Mouse (Mus musculus): ENCODE measurements around the gene Dennd5b. TPM values are rescaled to one million over a fixed set of nuclear protein-coding genes. Genes with fewer than 3 reads are reported as not detected.

Dennd5b gene
- polyA plus RNA-seq, 1 experiment from 2014 or later, result 7.4 TPM

- Histone ChIP-seq H3K9me3 (no peaks in the 10 kb centered on the region), H3K36me3 (no peaks in the 10 kb centered on the region), H3K4me3 (no peak overlapping the region), H3K4me1 (0 out of 2 replicates have a peak, but pooled peaks cover 4% of the 10 kb centered on the region), H3K27ac (no peak overlapping the region), H3K27me3 (no peaks in the 10 kb centered on the region), H3K9ac (no peak overlapping the region), H3K4me2 (no peak overlapping the region)
- ATAC-seq (ENCODE audit: insufficient number of reproducible peaks, insufficient read depth, low FRiP score, low TSS enrichment, low read depth), result no peak
Observed at GRCm38 (mm10) chr6:149098993-149099392, 2.5 kb downstream of the Dennd5b start.

DNA sequence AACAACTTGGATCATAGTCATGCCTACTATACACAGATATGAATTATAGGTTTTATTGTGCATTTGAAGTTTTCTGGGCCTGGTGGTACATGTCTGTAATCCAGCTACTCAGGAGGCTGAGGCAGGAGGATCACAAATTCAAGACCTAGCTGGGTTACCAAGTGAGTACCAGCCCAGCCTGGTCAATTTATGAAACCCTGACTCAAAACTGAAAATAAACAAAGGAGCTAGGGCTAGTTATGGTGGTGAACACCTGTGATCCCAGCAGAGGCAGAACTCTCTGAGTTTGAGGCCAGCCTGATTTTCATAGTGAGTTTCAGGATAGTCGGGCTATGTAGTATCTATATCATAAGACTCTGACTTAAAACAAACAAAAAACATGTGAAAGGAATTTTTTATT, 4.2 kb downstream of the Dennd5b start:
- Histone ChIP-seq H3K36me3 (no peaks in the 10 kb centered on the region), H3K9ac (no peak overlapping the region), H3K4me2 (no peak overlapping the region), H3K27ac (no peak overlapping the region), H3K27me3 (no peaks in the 10 kb centered on the region), H3K9me3 (no peaks in the 10 kb centered on the region), H3K4me1 (0 out of 2 replicates have a peak, but pooled peaks cover 4% of the 10 kb centered on the region), H3K4me3 (no peak overlapping the region)
- WGBS, result 83% methylated on average over 1 of the region's 1 CpGs
- no peak for ATAC-seq (ENCODE audit: insufficient number of reproducible peaks, insufficient read depth, low FRiP score, low TSS enrichment, low read depth)

DNA sequence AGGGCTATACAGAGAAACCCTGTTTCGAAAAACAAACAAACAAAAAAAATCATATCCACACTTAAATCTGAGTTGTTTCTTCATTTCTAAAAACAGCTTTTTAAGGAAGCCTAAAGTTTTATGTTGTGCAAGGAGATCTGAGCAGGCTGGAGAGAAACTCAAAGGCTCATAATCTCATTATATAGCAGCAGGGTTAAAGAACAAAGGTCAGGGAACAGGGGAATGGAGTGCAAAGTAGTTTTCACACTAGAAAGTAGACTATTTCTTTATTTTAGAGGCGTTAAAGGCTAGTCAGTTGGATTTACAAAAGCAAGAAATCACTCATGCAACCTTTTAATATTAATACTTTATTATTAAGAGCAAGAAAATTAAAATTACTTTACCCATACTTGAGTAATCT, 5.2 kb downstream of the Dennd5b start:
- no peak overlapping the region for H3K4me2 ChIP-seq
- H3K9ac ChIP-seq, result no peak overlapping the region
- no peaks in the 10 kb centered on the region for H3K36me3 ChIP-seq
- H3K27me3 ChIP-seq, result no peaks in the 10 kb centered on the region
- no peak overlapping the region for H3K27ac ChIP-seq
- H3K9me3 ChIP-seq, result no peaks in the 10 kb centered on the region
- 87% methylated on average over 2 of the region's 2 CpGs for WGBS
- H3K4me3 ChIP-seq, result no peak overlapping the region
- ATAC-seq (ENCODE audit: insufficient number of reproducible peaks, insufficient read depth, low FRiP score, low TSS enrichment, low read depth), result no peak
- no peaks in the 10 kb centered on the region for H3K4me1 ChIP-seq

DNA sequence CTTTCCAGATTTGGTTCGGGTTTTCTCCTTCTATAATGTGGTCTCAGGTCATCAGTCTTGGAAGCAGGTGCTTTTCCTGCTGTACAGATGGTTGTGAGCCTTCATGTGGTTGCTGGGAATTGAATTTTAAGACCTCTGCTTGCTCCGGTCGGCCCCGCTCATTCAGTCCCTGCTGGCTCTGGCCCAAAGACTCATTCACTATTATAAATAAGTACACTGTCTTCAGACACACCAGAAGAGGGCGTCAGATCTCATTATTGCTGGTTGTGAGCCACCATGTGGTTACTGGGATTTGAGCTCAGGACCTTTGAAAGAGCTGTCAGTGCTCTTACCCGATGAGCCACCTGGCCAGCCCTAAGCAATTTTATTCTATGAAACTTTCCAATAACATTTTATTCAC, 6.1 kb downstream of the Dennd5b start:
- no peak overlapping the region for H3K4me3 ChIP-seq
- H3K36me3 ChIP-seq, result no peaks in the 10 kb centered on the region
- 80% methylated on average over 6 of the region's 6 CpGs for whole genome bisulfite sequencing
- no peaks in the 10 kb centered on the region for H3K27me3 ChIP-seq
- H3K4me1 ChIP-seq, result no peaks in the 10 kb centered on the region
- no peak for ATAC-seq (ENCODE audit: insufficient number of reproducible peaks, insufficient read depth, low FRiP score, low TSS enrichment, low read depth)
- no peak overlapping the region for H3K27ac ChIP-seq
- no peak overlapping the region for H3K9ac ChIP-seq
- no peak overlapping the region for H3K4me2 ChIP-seq
- no peaks in the 10 kb centered on the region for H3K9me3 ChIP-seq

GRCm38 (mm10) chr6:149094555-149094954, 6.9 kb downstream of the Dennd5b start:
- H3K27me3 ChIP-seq, result no peaks in the 10 kb centered on the region
- no peaks in the 10 kb centered on the region for H3K36me3 ChIP-seq
- no peak overlapping the region for H3K4me3 ChIP-seq
- H3K9me3 ChIP-seq, result no peaks in the 10 kb centered on the region
- ATAC-seq (ENCODE audit: insufficient number of reproducible peaks, insufficient read depth, low FRiP score, low TSS enrichment, low read depth), result no peak
- H3K9ac ChIP-seq, result no peak overlapping the region
- no peak overlapping the region for H3K27ac ChIP-seq
- no peak overlapping the region for H3K4me2 ChIP-seq
- H3K4me1 ChIP-seq, result no peaks in the 10 kb centered on the region
- 68% methylated on average over 1 of the region's 1 CpGs for WGBS

DNA sequence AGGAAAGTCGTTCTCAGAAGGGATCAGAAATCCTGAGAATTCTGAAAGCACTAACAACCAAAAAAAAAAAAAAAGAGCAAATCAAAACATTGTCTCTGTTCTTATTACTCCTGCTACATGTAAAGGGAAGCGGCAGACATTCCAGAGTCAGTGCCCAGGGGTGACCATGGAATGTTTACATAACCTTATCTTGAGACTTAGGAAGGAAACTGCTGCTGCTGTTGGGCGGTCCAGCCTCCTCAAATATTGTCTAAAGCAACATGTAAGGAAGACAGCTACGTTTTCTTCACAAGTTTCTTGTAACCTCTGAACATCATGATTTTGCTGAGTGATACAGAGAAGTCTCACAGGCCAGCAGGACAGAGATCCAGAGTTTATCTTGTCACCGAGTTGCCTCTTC, 8.0 kb downstream of the Dennd5b start:
- no peak overlapping the region for H3K27ac ChIP-seq
- H3K4me1 ChIP-seq, result no peaks in the 10 kb centered on the region
- H3K9me3 ChIP-seq, result no peaks in the 10 kb centered on the region
- H3K9ac ChIP-seq, result 0 out of 2 replicates have a peak overlapping the region, but pooled peaks have one; percentile 21
- no peaks in the 10 kb centered on the region for H3K36me3 ChIP-seq
- H3K4me3 ChIP-seq, result no peak overlapping the region
- no peaks in the 10 kb centered on the region for H3K27me3 ChIP-seq
- ATAC-seq (ENCODE audit: insufficient number of reproducible peaks, insufficient read depth, low FRiP score, low TSS enrichment, low read depth), result no peak
- H3K4me2 ChIP-seq, result no peak overlapping the region
- WGBS, result 20% methylated on average over 5 of the region's 5 CpGs

DNA sequence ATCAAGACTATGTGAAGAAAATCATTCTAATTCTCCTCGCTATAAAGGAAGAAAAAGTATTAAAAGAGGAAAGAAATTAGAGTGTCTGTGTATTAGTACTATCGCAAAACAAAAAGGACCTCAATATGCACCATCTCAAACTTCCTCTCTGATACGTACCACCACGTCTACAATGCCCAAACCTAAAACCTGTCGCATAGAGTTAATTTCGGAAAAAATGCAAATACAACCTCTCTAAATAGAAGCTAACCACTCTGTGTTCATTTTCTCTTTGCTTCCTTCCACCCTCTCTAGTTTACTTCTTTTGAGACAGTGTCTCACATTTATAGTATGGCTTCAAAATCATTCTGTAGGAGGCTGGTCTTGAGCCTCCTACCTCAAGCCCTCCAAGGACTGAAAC, 9.1 kb downstream of the Dennd5b start:
- no peaks in the 10 kb centered on the region for H3K36me3 ChIP-seq
- 94% methylated on average over 6 of the region's 6 CpGs for WGBS
- no peak for ATAC-seq (ENCODE audit: insufficient number of reproducible peaks, insufficient read depth, low FRiP score, low TSS enrichment, low read depth)

GRCm38 (mm10) chr6:149077136-149077808, 24.2 kb downstream of the Dennd5b start:
- Histone ChIP-seq H3K27me3 (no peaks in the 10 kb centered on the region), H3K9ac (no peak overlapping the region), H3K9me3 (no peaks in the 10 kb centered on the region), H3K27ac (no peak overlapping the region), H3K4me1 (no peaks in the 10 kb centered on the region), H3K4me2 (no peak overlapping the region), H3K36me3 (peaks cover 4% of the 10 kb centered on the region), H3K4me3 (no peak overlapping the region)
- WGBS, result 100% methylated on average over 1 of the region's 1 CpGs
- ATAC-seq (ENCODE audit: insufficient number of reproducible peaks, insufficient read depth, low FRiP score, low TSS enrichment, low read depth), result peak; percentile 32; the same call in 1 of the 2 replicates

More for the DNA sequence above, 9.1 kb downstream of the Dennd5b start:
- H3K9me3 ChIP-seq, result no peaks in the 10 kb centered on the region
- H3K9ac ChIP-seq, result no peak overlapping the region
- H3K4me3 ChIP-seq, result no peak overlapping the region
- no peak overlapping the region for H3K27ac ChIP-seq
- H3K4me1 ChIP-seq, result no peaks in the 10 kb centered on the region
- H3K4me2 ChIP-seq, result no peak overlapping the region
- no peaks in the 10 kb centered on the region for H3K27me3 ChIP-seq

DNA sequence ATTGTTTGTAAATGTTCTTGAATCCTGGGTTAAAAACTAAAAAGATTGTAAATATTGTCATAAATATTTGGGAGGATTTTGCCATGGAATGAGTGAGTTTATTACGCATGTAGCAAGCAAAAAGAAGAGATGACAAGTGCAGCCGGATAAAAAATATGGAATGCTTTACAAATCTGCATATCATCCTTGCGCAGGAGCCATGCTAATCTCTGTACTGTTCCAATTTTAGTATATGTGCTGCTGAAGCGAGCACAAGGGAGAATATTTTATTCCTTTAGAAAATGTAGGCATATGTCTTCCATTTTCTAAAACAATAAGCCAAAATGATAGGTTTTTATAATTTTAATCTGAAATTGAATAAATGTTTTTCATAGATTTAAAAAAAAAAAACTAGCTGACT, 27.6 kb downstream of the Dennd5b start:
- ATAC-seq (ENCODE audit: insufficient number of reproducible peaks, insufficient read depth, low FRiP score, low TSS enrichment, low read depth), result no peak
- no peak overlapping the region for H3K4me2 ChIP-seq
- H3K27ac ChIP-seq, result no peak overlapping the region
- no peaks in the 10 kb centered on the region for H3K27me3 ChIP-seq
- peaks cover 7% of the 10 kb centered on the region for H3K36me3 ChIP-seq
- H3K9me3 ChIP-seq, result no peaks in the 10 kb centered on the region
- H3K4me1 ChIP-seq, result no peaks in the 10 kb centered on the region
- H3K9ac ChIP-seq, result no peak overlapping the region
- 89% methylated on average over 4 of the region's 4 CpGs for WGBS
- H3K4me3 ChIP-seq, result no peak overlapping the region

- Histone ChIP-seq H3K4me3 (no peak overlapping the region), H3K4me2 (no peak overlapping the region), H3K4me1 (no peaks in the 10 kb centered on the region), H3K36me3 (peaks cover 12% of the 10 kb centered on the region), H3K27ac (no peak overlapping the region), H3K9ac (no peak overlapping the region), H3K9me3 (no peaks in the 10 kb centered on the region), H3K27me3 (no peaks in the 10 kb centered on the region)
- ATAC-seq (ENCODE audit: insufficient number of reproducible peaks, insufficient read depth, low FRiP score, low TSS enrichment, low read depth), result no peak
- 62% methylated on average over 3 of the region's 3 CpGs for WGBS
Observed at GRCm38 (mm10) chr6:149072873-149073272, 28.6 kb downstream of the Dennd5b start.

GRCm38 (mm10) chr6:149070592-149071124, 30.8 kb downstream of the Dennd5b start:
- Histone ChIP-seq H3K9ac (no peak overlapping the region), H3K9me3 (no peaks in the 10 kb centered on the region), H3K4me1 (no peaks in the 10 kb centered on the region), H3K4me2 (no peak overlapping the region), H3K36me3 (peaks cover 9% of the 10 kb centered on the region), H3K4me3 (no peak overlapping the region), H3K27ac (no peak overlapping the region), H3K27me3 (no peaks in the 10 kb centered on the region)
- 86% methylated on average over 4 of the region's 4 CpGs for WGBS
- ATAC-seq (ENCODE audit: insufficient number of reproducible peaks, insufficient read depth, low FRiP score, low TSS enrichment, low read depth), result no peak

GRCm38 (mm10) chr6:149063382-149063781, 38.1 kb downstream of the Dennd5b start:
- no peak for ATAC-seq (ENCODE audit: insufficient number of reproducible peaks, insufficient read depth, low FRiP score, low TSS enrichment, low read depth)
- Histone ChIP-seq H3K4me2 (no peak overlapping the region), H3K27ac (no peak overlapping the region), H3K9me3 (no peaks in the 10 kb centered on the region), H3K9ac (no peak overlapping the region), H3K36me3 (peaks cover 6% of the 10 kb centered on the region; the same call in 1 of the 2 replicates), H3K4me3 (no peak overlapping the region), H3K27me3 (no peaks in the 10 kb centered on the region), H3K4me1 (no peaks in the 10 kb centered on the region)

Data from embryonic facial prominence, embryonic 13.5 days (tissue).